Mouse (Mus musculus): Measurements from ENCODE around the gene Myoc. TPM values are rescaled to one million over a fixed set of nuclear protein-coding genes. Genes with fewer than 3 reads are reported as not detected.

Myoc gene
- polyA plus RNA-seq (2015; fragmentation: Nextera tagmentation; extraction: Ambion mirVana) = not detected in 2 replicates

GRCm38 (mm10) chr1:162639051-162639750 lies at the start of gene Myoc:
Myoc (plus strand) TSS chr1:162639155.
- H3K36me3 ChIP-seq (replicated peaks) = no peaks in the 10 kb centered on the region
- H3K4me1 ChIP-seq = no peaks in the 10 kb centered on the region
- no peak within 1 kb of the TSS for H3K9ac ChIP-seq
- H3K4me3 ChIP-seq = no peak within 1 kb of the TSS
- 83% methylated on average over 10 of the region's 10 CpGs for WGBS
- no peak within 1 kb of the TSS for H3K4me2 ChIP-seq
- no peaks in the 10 kb centered on the region for H3K27me3 ChIP-seq (replicated peaks)
- ATAC-seq (replicated peaks) = no peak
- H3K9me3 ChIP-seq = no peaks in the 10 kb centered on the region
- no peak within 1 kb of the TSS for H3K27ac ChIP-seq

GRCm38 (mm10) chr1:162589443-162589842 lies 49.5 kb upstream of the Myoc start:
- Histone ChIP-seq H3K27me3 (replicated peaks) (no peaks in the 10 kb centered on the region), H3K4me2 (no peak overlapping the region), H3K9ac (no peak overlapping the region), H3K9me3 (no peaks in the 10 kb centered on the region), H3K36me3 (replicated peaks) (0 out of 2 replicates have a peak, but pooled peaks cover 3% of the 10 kb centered on the region), H3K4me3 (no peak overlapping the region), H3K27ac (no peak overlapping the region), H3K4me1 (peaks cover 4% of the 10 kb centered on the region; the same call in 1 of the 2 replicates)
- peak; percentile 84 for ATAC-seq (replicated peaks)
- 5% methylated on average over 9 of the region's 9 CpGs for WGBS

- ATAC-seq (replicated peaks) = no peak; the same call in 1 of the 2 replicates
- no peaks in the 10 kb centered on the region for H3K27me3 ChIP-seq (replicated peaks)
- H3K9me3 ChIP-seq = no peaks in the 10 kb centered on the region
- WGBS = 61% methylated on average over 8 of the region's 8 CpGs
- no peak overlapping the region for H3K27ac ChIP-seq
- H3K4me3 ChIP-seq = no peak overlapping the region
- H3K36me3 ChIP-seq (replicated peaks) = 0 out of 2 replicates have a peak, but pooled peaks cover 6% of the 10 kb centered on the region
- H3K4me2 ChIP-seq = no peak overlapping the region
- H3K4me1 ChIP-seq = peaks cover 4% of the 10 kb centered on the region; the same call in 1 of the 2 replicates
- H3K9ac ChIP-seq = no peak overlapping the region
These were observed 48.4 kb upstream of the Myoc start for GRCm38 (mm10) chr1:162590415-162590997.

GRCm38 (mm10) chr1:162597379-162598102 lies 41.4 kb upstream of the Myoc start:
- H3K36me3 ChIP-seq (replicated peaks) = peaks cover 15% of the 10 kb centered on the region
- H3K9me3 ChIP-seq = no peaks in the 10 kb centered on the region
- ATAC-seq (replicated peaks) = no peak
- no peaks in the 10 kb centered on the region for H3K4me1 ChIP-seq
- no peak overlapping the region for H3K9ac ChIP-seq
- H3K4me2 ChIP-seq = no peak overlapping the region
- 93% methylated on average over 3 of the region's 3 CpGs for WGBS
- no peak overlapping the region for H3K27ac ChIP-seq
- H3K27me3 ChIP-seq (replicated peaks) = no peaks in the 10 kb centered on the region
- no peak overlapping the region for H3K4me3 ChIP-seq

GRCm38 (mm10) chr1:162599617-162600016 lies 39.3 kb upstream of the Myoc start:
- 90% methylated on average over 5 of the region's 5 CpGs for WGBS
- H3K27ac ChIP-seq = no peak overlapping the region
- no peaks in the 10 kb centered on the region for H3K4me1 ChIP-seq

GRCm38 (mm10) chr1:162601288-162601687 lies 37.7 kb upstream of the Myoc start:
- 0 out of 2 replicates have a peak, but pooled peaks have one; percentile 64 for ATAC-seq (replicated peaks)
- H3K27ac ChIP-seq = no peak overlapping the region

More at GRCm38 (mm10) chr1:162599617-162600016, 39.3 kb upstream of the Myoc start:
- Histone ChIP-seq H3K4me3 (no peak overlapping the region), H3K9ac (no peak overlapping the region), H3K9me3 (no peaks in the 10 kb centered on the region), H3K4me2 (no peak overlapping the region), H3K27me3 (replicated peaks) (no peaks in the 10 kb centered on the region), H3K36me3 (replicated peaks) (peaks cover 15% of the 10 kb centered on the region)
- no peak for ATAC-seq (replicated peaks)

GRCm38 (mm10) chr1:162608127-162608526 lies 30.8 kb upstream of the Myoc start:
- Histone ChIP-seq H3K4me3 (no peak overlapping the region), H3K27ac (no peak overlapping the region), H3K9ac (no peak overlapping the region), H3K36me3 (replicated peaks) (no peaks in the 10 kb centered on the region), H3K4me2 (no peak overlapping the region), H3K4me1 (no peaks in the 10 kb centered on the region; the same call in 1 of the 2 replicates), H3K9me3 (no peaks in the 10 kb centered on the region), H3K27me3 (replicated peaks) (no peaks in the 10 kb centered on the region)
- peak; percentile 57 for ATAC-seq (replicated peaks)
- WGBS = 7% methylated on average over 1 of the region's 1 CpGs

More at GRCm38 (mm10) chr1:162601288-162601687, 37.7 kb upstream of the Myoc start:
- no peak overlapping the region for H3K4me3 ChIP-seq
- H3K9ac ChIP-seq = no peak overlapping the region
- no peaks in the 10 kb centered on the region for H3K27me3 ChIP-seq (replicated peaks)
- H3K4me2 ChIP-seq = no peak overlapping the region
- H3K4me1 ChIP-seq = no peaks in the 10 kb centered on the region
- H3K9me3 ChIP-seq = no peaks in the 10 kb centered on the region
- peaks cover 11% of the 10 kb centered on the region for H3K36me3 ChIP-seq (replicated peaks)
- 63% methylated on average over 4 of the region's 4 CpGs for WGBS

GRCm38 (mm10) chr1:162609633-162610250 lies 29.2 kb upstream of the Myoc start:
- Histone ChIP-seq H3K27me3 (replicated peaks) (no peaks in the 10 kb centered on the region), H3K4me3 (no peak overlapping the region), H3K4me1 (no peaks in the 10 kb centered on the region; the same call in 1 of the 2 replicates), H3K9ac (no peak overlapping the region), H3K27ac (no peak overlapping the region), H3K9me3 (no peaks in the 10 kb centered on the region), H3K4me2 (no peak overlapping the region), H3K36me3 (replicated peaks) (no peaks in the 10 kb centered on the region)
- ATAC-seq (replicated peaks) = no peak
- WGBS = 30% methylated on average over 9 of the region's 9 CpGs

GRCm38 (mm10) chr1:162611191-162611590 lies 27.8 kb upstream of the Myoc start:
- H3K4me1 ChIP-seq = no peaks in the 10 kb centered on the region; the same call in 1 of the 2 replicates
- H3K9ac ChIP-seq = no peak overlapping the region
- no peak overlapping the region for H3K27ac ChIP-seq
- H3K9me3 ChIP-seq = no peaks in the 10 kb centered on the region
- 38% methylated on average over 4 of the region's 4 CpGs for WGBS
- no peaks in the 10 kb centered on the region for H3K36me3 ChIP-seq (replicated peaks)
- no peak overlapping the region for H3K4me2 ChIP-seq
- H3K4me3 ChIP-seq = no peak overlapping the region
- H3K27me3 ChIP-seq (replicated peaks) = no peaks in the 10 kb centered on the region
- no peak for ATAC-seq (replicated peaks)

GRCm38 (mm10) chr1:162615511-162615910 lies 23.4 kb upstream of the Myoc start:
- Histone ChIP-seq H3K36me3 (replicated peaks) (no peaks in the 10 kb centered on the region), H3K27ac (no peak overlapping the region), H3K9me3 (no peaks in the 10 kb centered on the region), H3K27me3 (replicated peaks) (no peaks in the 10 kb centered on the region), H3K4me3 (no peak overlapping the region), H3K4me1 (no peaks in the 10 kb centered on the region), H3K9ac (no peak overlapping the region), H3K4me2 (no peak overlapping the region)
- ATAC-seq (replicated peaks) = peak; percentile 98
- WGBS = 91% methylated on average over 1 of the region's 1 CpGs

- ATAC-seq (replicated peaks) = no peak
- Histone ChIP-seq H3K4me2 (no peak overlapping the region), H3K4me1 (0 out of 2 replicates have a peak, but pooled peaks cover 3% of the 10 kb centered on the region), H3K27me3 (replicated peaks) (no peaks in the 10 kb centered on the region), H3K36me3 (replicated peaks) (no peaks in the 10 kb centered on the region), H3K9ac (no peak overlapping the region), H3K9me3 (no peaks in the 10 kb centered on the region), H3K4me3 (no peak overlapping the region), H3K27ac (no peak overlapping the region)
- WGBS = 73% methylated on average over 4 of the region's 4 CpGs
These were observed 18.5 kb upstream of the Myoc start for GRCm38 (mm10) chr1:162620487-162620886.

- no peak overlapping the region for H3K9ac ChIP-seq
These were observed 15.1 kb upstream of the Myoc start for GRCm38 (mm10) chr1:162623895-162624294.

More at GRCm38 (mm10) chr1:162623895-162624294, 15.1 kb upstream of the Myoc start:
- Histone ChIP-seq H3K4me2 (no peak overlapping the region), H3K27ac (no peak overlapping the region), H3K4me3 (no peak overlapping the region), H3K36me3 (replicated peaks) (no peaks in the 10 kb centered on the region), H3K4me1 (0 out of 2 replicates have a peak, but pooled peaks cover 3% of the 10 kb centered on the region), H3K27me3 (replicated peaks) (no peaks in the 10 kb centered on the region), H3K9me3 (no peaks in the 10 kb centered on the region)
- WGBS = 39% methylated on average over 4 of the region's 4 CpGs
- no peak for ATAC-seq (replicated peaks)

All from midbrain, embryonic 15.5 days (tissue).